Mouse (Mus musculus) MEL (cell line): Measurements from ENCODE around the gene Cd24a.

Source experiments
- CHD1 ChIP-seq: IDR thresholded peaks from 2 replicates; pipeline ENCODE4 v1.6.1; 2012; ENCODE audit warnings: low read depth, mild to moderate bottlenecking, inconsistent platforms, low read length, improper control_type of control experiment
- CHD2 ChIP-seq: IDR thresholded peaks from 2 replicates; pipeline ENCODE4 v1.6.1; 2011; ENCODE audit warnings: low read length, improper control_type of control experiment
- CTCF ChIP-seq, 3 experiments: IDR thresholded peaks in 2 of 3; conservative IDR thresholded peaks in 1 of 3; 2 replicates each; pipeline ENCODE4 v1.5.1; 2011 to 2012; ENCODE audit warnings: low read length in 3 of 3, low read depth in 2 of 3, mild to moderate bottlenecking in 2 of 3, improper control_type of control experiment in 1 of 3, inconsistent platforms in 1 of 3, mixed read lengths in 1 of 3, moderate library complexity in 1 of 3; ENCODE audit not compliant: control insufficient read depth in 1 of 3, insufficient read depth in 1 of 3, poor library complexity in 1 of 3, severe bottlenecking in 1 of 3
- EP300 ChIP-seq, 2 experiments: IDR thresholded peaks; 2 replicates each; pipeline ENCODE4 v1.6.1; 2011; ENCODE audit warnings: improper control_type of control experiment in 2 of 2, low read length in 2 of 2, low read depth in 1 of 2, mild to moderate bottlenecking in 1 of 2
- MAFK ChIP-seq: IDR thresholded peaks from 2 replicates; pipeline ENCODE4 v1.6.1; 2011; ENCODE audit warnings: low read depth, mild to moderate bottlenecking, low read length, improper control_type of control experiment, borderline replicate concordance
- MAZ ChIP-seq: IDR thresholded peaks from 2 replicates; pipeline ENCODE4 v1.6.1; 2012; ENCODE audit warnings: low read depth, mild to moderate bottlenecking, inconsistent platforms, low read length, improper control_type of control experiment
- NRF1 ChIP-seq: IDR thresholded peaks from 2 replicates; pipeline ENCODE4 v1.6.1; 2014; ENCODE audit warnings: low read depth, mild to moderate bottlenecking, inconsistent platforms, low read length, improper control_type of control experiment, moderate library complexity; ENCODE audit not compliant: poor library complexity, insufficient read depth, severe bottlenecking
- POLR2A ChIP-seq, 2 experiments: IDR thresholded peaks; 2 replicates each; pipeline ENCODE4 v1.6.1; 2011 to 2012; ENCODE audit warnings: low read length in 2 of 2, mild to moderate bottlenecking in 2 of 2, control low read depth in 1 of 2, improper control_type of control experiment in 1 of 2, low read depth in 1 of 2, moderate library complexity in 1 of 2; ENCODE audit not compliant: control insufficient read depth in 1 of 2, insufficient read depth in 1 of 2, poor library complexity in 1 of 2
- POLR2AphosphoS2 ChIP-seq: IDR thresholded peaks from 2 replicates; pipeline ENCODE4 v1.6.1; 2011; ENCODE audit warnings: low read length, improper control_type of control experiment
- RCOR1 ChIP-seq: IDR thresholded peaks from 2 replicates; pipeline ENCODE4 v1.6.1; 2012; ENCODE audit warnings: low read depth, mild to moderate bottlenecking, inconsistent platforms, low read length, improper control_type of control experiment
- USF1 ChIP-seq: IDR thresholded peaks from 2 replicates; pipeline ENCODE4 v1.6.1; 2014; ENCODE audit warnings: low read depth, mild to moderate bottlenecking, inconsistent platforms, low read length, improper control_type of control experiment, moderate library complexity
- USF2 ChIP-seq, 2 experiments: IDR thresholded peaks; 2 replicates each; pipeline ENCODE4 v1.6.1; 2011 to 2012; ENCODE audit warnings: improper control_type of control experiment in 2 of 2, low read length in 2 of 2, borderline replicate concordance in 1 of 2, inconsistent platforms in 1 of 2, low read depth in 1 of 2, mild to moderate bottlenecking in 1 of 2; ENCODE audit not compliant: insufficient read depth in 1 of 2
- ZC3H11A ChIP-seq: IDR thresholded peaks from 2 replicates; pipeline ENCODE4 v1.6.1; 2012; ENCODE audit warnings: low read depth, mild to moderate bottlenecking, inconsistent platforms, low read length, improper control_type of control experiment

DNA sequence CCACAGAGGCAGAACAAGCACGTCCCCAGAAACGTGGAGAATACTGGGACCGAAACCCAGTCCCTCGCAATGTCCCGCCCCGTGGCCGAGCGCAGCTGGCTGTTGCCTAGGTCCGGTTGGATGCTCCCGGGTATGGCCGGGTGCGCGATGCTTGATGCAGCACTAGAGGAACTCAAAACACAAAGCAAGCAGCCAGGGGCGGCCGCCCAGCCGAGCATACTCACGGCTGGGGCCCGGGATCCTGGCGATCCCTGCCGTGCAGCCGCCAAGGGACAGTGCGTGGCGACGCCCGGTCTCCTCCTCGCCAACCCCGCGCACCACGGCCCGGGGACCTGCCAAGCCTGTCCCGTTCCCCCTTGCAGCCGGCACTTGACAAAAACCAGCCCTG lies 276 bp downstream of the Cd24a start:
- TF ChIP-seq CTCF (IDR thresholded peaks at IDR 0.05 in 2 of 3, conservative IDR thresholded peaks at IDR 0.05 in 1 of 3; ENCODE audit: control insufficient read depth in 1 of 3, insufficient read depth in 1 of 3, low read depth in 2 of 3, low read length in 3 of 3, poor library complexity in 1 of 3, severe bottlenecking in 1 of 3) (no peak), POLR2AphosphoS2 (no peak), USF2 (IDR thresholded peaks at IDR 0.05; ENCODE audit: borderline replicate concordance in 1 of 2, insufficient read depth in 1 of 2, low read depth in 1 of 2, low read length in 2 of 2) (no peak), USF1 (no peak), POLR2A (IDR thresholded peaks at IDR 0.05; ENCODE audit: control insufficient read depth in 1 of 2, insufficient read depth in 1 of 2, low read depth in 1 of 2, low read length in 2 of 2, poor library complexity in 1 of 2) (no peak), CHD2 (no peak), MAZ (0 out of 2 replicates have a peak, but pooled peaks have one; percentile 0), RCOR1 (no peak), ZC3H11A (no peak), MAFK (no peak), NRF1 (no peak), EP300 (IDR thresholded peaks at IDR 0.05; ENCODE audit: low read depth in 1 of 2, low read length in 2 of 2) (no peak), CHD1 (peak; percentile 75)
